Mouse (Mus musculus): ENCODE measurements around the gene Ugt2b36. TPM values are rescaled to one million over a fixed set of nuclear protein-coding genes. Genes with fewer than 3 reads are reported as not detected.

Gene Ugt2b36
- polyA plus RNA-seq (2012; rRNA removed), result 0.17 and 0.20 TPM in 2 replicates

GRCm38 (mm10) chr5:87092346-87093027 is at the start of gene Ugt2b36:
Gene Ugt2b36 (minus strand): TSS chr5:87092555.

GRCm38 (mm10) chr5:87140196-87140595 is 47.8 kb upstream of the Ugt2b36 start, which contains the start of gene Ugt2b5:
Gene Ugt2b5 (minus strand): TSS chr5:87140318.

Other genes with a start within 250 kb of the Ugt2b36 start
- gene Ugt2b34, start 185.6 kb downstream of the Ugt2b36 start, polyA plus RNA-seq (2012; rRNA removed), result 35.8 and 38.9 TPM in 2 replicates
- gene Ugt2b1, start 166.0 kb downstream of the Ugt2b36 start, polyA plus RNA-seq (2012; rRNA removed), result not detected in 2 replicates
- 0.98 and 1.3 TPM in 2 replicates for gene Ugt2b35, start 91.7 kb downstream of the Ugt2b36 start, polyA plus RNA-seq (2012; rRNA removed)
- gene Ugt2b5, start 47.8 kb upstream of the Ugt2b36 start, polyA plus RNA-seq (2012; rRNA removed), result 1.3 and 1.5 TPM in 2 replicates
- not detected in 2 replicates for gene Ugt2b37, start 162.2 kb upstream of the Ugt2b36 start, polyA plus RNA-seq (2012; rRNA removed)
- not detected in 2 replicates for gene Ugt2a3, start 244.6 kb upstream of the Ugt2b36 start, polyA plus RNA-seq (2012; rRNA removed)

All from colon, adult 2 months (tissue).